Mouse (Mus musculus): Measurements from ENCODE around the gene Map3k20. TPM values are rescaled to one million over a fixed set of nuclear protein-coding genes. Genes with fewer than 3 reads are reported as not detected.

The Map3k20 gene
- total RNA-seq, 1 experiment: 20.3 TPM

DNA sequence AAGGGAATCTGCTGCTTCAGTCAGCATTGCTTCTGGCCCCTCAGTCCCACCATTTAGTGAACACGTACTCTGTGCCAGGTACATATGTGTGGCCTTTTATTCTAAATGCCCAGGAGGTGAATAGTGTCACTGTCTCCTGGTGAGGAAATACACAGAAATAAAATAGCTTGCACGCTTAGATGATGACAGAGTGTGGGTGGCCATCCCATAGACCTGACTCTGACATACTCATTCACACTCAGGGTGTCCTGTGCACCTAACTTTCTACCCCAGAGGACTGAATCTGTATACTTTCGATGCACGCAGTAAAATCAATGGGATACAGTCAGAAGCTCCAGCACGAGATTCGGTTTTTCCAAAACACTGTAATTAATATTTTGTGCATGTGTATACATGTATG is 18.0 kb upstream of the Map3k20 start:
- in situ Hi-C loops (cut with MboI; ENCODE audit: low sequenced_read_pairs in 2 of 2, unreplicated experiment in 2 of 2): no loop called here
- TF ChIP-seq ZC3H11A (IDR thresholded peaks at IDR 0.05; ENCODE audit: borderline replicate concordance, low read depth, low read length) (no peak), CHD2 (IDR thresholded peaks at IDR 0.05; ENCODE audit: low read depth, low read length) (no peak), MAFK (IDR thresholded peaks at IDR 0.05; ENCODE audit: insufficient read depth, low read depth, low read length) (no peak), ZNF384 (IDR thresholded peaks at IDR 0.05; ENCODE audit: low read depth, low read length) (no peak), HCFC1 (IDR thresholded peaks at IDR 0.05; ENCODE audit: borderline replicate concordance, insufficient read depth, low read length) (no peak)
- H3K4me1 ChIP-seq (ENCODE audit: control insufficient read depth in 2 of 2, insufficient read depth in 2 of 2, low read length in 2 of 2, poor library complexity in 1 of 2): no peaks in the 10 kb centered on the region
- no peak overlapping the region for H3K4me3 ChIP-seq (ENCODE audit: insufficient read depth in 1 of 2, low read depth in 1 of 2, low read length in 2 of 2, poor library complexity in 1 of 2, severe bottlenecking in 1 of 2)
- no peak overlapping the region for H3K27ac ChIP-seq (ENCODE audit: insufficient read depth, low read depth, low read length, poor library complexity, severe bottlenecking)
- DNase-seq (ENCODE audit: low read depth, low spot score): no peak
- no peak overlapping the region for H3K9ac ChIP-seq (ENCODE audit: insufficient read depth, low read depth, low read length, poor library complexity, severe bottlenecking)
- H3K9me3 ChIP-seq (ENCODE audit: control insufficient read depth, insufficient read depth, low read depth, low read length): no peaks in the 10 kb centered on the region
- H3K36me3 ChIP-seq (ENCODE audit: control insufficient read depth, insufficient read depth, low read length, poor library complexity, severe bottlenecking): no peaks in the 10 kb centered on the region

DNA sequence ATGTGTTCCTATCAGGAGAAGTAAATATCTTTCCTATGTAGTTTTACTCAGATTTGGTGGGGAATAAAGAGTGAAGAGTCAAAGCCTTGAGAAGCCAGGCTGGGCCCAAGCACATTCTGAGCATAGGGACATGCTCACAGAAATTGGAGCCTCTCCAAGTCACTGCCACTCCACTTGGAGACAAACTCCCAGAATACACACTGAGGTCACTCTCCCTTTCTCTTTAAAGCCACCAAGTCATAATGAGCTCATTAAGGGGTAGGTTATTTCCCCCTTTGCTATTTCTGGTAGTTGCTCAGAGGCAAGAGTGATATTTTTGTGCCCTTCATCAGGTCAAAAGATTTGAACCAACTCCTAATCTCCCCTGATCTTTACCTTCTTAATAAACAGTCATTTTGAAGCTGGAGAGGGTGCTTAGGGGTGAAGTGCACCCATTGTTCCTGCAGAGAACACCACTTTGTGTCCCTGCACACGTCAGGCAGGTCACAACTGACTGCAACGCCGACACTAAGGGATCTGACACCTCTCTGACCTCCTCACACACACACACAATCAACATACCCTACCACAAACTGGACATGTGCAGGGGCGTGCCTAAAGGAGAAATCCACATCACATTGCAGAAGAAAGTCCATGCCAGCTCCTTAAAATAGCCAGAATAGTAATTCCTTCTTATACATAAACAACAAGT is 15.6 kb upstream of the Map3k20 start:
- no peak overlapping the region for H3K4me3 ChIP-seq (ENCODE audit: insufficient read depth in 1 of 2, low read depth in 1 of 2, low read length in 2 of 2, poor library complexity in 1 of 2, severe bottlenecking in 1 of 2)
- no peak for TF ChIP-seq ZC3H11A (IDR thresholded peaks at IDR 0.05; ENCODE audit: borderline replicate concordance, low read depth, low read length)
- no peak for TF ChIP-seq CHD2 (IDR thresholded peaks at IDR 0.05; ENCODE audit: low read depth, low read length)
- TF ChIP-seq HCFC1 (IDR thresholded peaks at IDR 0.05; ENCODE audit: borderline replicate concordance, insufficient read depth, low read length): no peak
- no peak for TF ChIP-seq MAFK (IDR thresholded peaks at IDR 0.05; ENCODE audit: insufficient read depth, low read depth, low read length)
- TF ChIP-seq ZNF384 (IDR thresholded peaks at IDR 0.05; ENCODE audit: low read depth, low read length): no peak
- in situ Hi-C loops (cut with MboI; ENCODE audit: low sequenced_read_pairs in 2 of 2, unreplicated experiment in 2 of 2): no loop called here
- H3K9ac ChIP-seq (ENCODE audit: insufficient read depth, low read depth, low read length, poor library complexity, severe bottlenecking): no peak overlapping the region
- no peaks in the 10 kb centered on the region for H3K9me3 ChIP-seq (ENCODE audit: control insufficient read depth, insufficient read depth, low read depth, low read length)
- DNase-seq (ENCODE audit: low read depth, low spot score): no peak
- H3K27ac ChIP-seq (ENCODE audit: insufficient read depth, low read depth, low read length, poor library complexity, severe bottlenecking): no peak overlapping the region
- H3K4me1 ChIP-seq (ENCODE audit: control insufficient read depth in 2 of 2, insufficient read depth in 2 of 2, low read length in 2 of 2, poor library complexity in 1 of 2): no peaks in the 10 kb centered on the region
- no peaks in the 10 kb centered on the region for H3K36me3 ChIP-seq (ENCODE audit: control insufficient read depth, insufficient read depth, low read length, poor library complexity, severe bottlenecking)

DNA sequence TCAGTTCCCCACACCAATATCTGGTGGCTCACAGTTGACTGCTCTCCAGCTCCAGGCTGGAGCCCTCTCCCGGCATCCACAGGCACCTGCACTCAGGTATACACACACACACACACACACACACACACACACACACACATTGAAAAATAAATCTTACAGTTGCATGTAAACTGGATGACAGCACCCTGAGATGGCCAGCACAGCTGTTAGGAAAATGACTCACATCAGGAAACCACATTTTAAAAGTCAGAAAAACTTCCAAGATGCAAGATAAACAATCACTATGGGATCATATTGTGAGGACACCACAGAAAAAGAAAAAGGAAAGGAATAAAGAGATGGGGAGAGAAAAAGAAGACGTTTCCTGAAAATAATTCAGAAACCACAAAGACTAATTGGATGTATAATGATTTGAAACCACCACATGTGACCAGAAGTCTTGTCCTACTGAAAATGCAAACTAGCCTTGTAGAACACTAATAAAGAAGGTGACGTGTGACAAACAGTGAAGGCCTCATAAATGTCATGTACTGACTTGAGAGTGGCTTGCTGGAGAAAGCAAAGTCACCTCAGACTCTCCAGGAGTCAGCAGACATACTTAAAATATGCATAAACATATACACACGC is 7.1 kb upstream of the Map3k20 start:
- no peak overlapping the region for H3K4me3 ChIP-seq (ENCODE audit: insufficient read depth in 1 of 2, low read depth in 1 of 2, low read length in 2 of 2, poor library complexity in 1 of 2, severe bottlenecking in 1 of 2)
- no peaks in the 10 kb centered on the region for H3K9me3 ChIP-seq (ENCODE audit: control insufficient read depth, insufficient read depth, low read depth, low read length)
- DNase-seq (ENCODE audit: low read depth, low spot score): no peak
- no peaks in the 10 kb centered on the region for H3K4me1 ChIP-seq (ENCODE audit: control insufficient read depth in 2 of 2, insufficient read depth in 2 of 2, low read length in 2 of 2, poor library complexity in 1 of 2)
- TF ChIP-seq MAFK (IDR thresholded peaks at IDR 0.05; ENCODE audit: insufficient read depth, low read depth, low read length): no peak
- TF ChIP-seq CHD2 (IDR thresholded peaks at IDR 0.05; ENCODE audit: low read depth, low read length): no peak
- no peak for TF ChIP-seq ZC3H11A (IDR thresholded peaks at IDR 0.05; ENCODE audit: borderline replicate concordance, low read depth, low read length)
- TF ChIP-seq ZNF384 (IDR thresholded peaks at IDR 0.05; ENCODE audit: low read depth, low read length): no peak
- no peak for TF ChIP-seq HCFC1 (IDR thresholded peaks at IDR 0.05; ENCODE audit: borderline replicate concordance, insufficient read depth, low read length)
- in situ Hi-C loops (cut with MboI; ENCODE audit: low sequenced_read_pairs in 2 of 2, unreplicated experiment in 2 of 2): no loop called here
- no peaks in the 10 kb centered on the region for H3K36me3 ChIP-seq (ENCODE audit: control insufficient read depth, insufficient read depth, low read length, poor library complexity, severe bottlenecking)
- H3K9ac ChIP-seq (ENCODE audit: insufficient read depth, low read depth, low read length, poor library complexity, severe bottlenecking): no peak overlapping the region
- no peak overlapping the region for H3K27ac ChIP-seq (ENCODE audit: insufficient read depth, low read depth, low read length, poor library complexity, severe bottlenecking)

DNA sequence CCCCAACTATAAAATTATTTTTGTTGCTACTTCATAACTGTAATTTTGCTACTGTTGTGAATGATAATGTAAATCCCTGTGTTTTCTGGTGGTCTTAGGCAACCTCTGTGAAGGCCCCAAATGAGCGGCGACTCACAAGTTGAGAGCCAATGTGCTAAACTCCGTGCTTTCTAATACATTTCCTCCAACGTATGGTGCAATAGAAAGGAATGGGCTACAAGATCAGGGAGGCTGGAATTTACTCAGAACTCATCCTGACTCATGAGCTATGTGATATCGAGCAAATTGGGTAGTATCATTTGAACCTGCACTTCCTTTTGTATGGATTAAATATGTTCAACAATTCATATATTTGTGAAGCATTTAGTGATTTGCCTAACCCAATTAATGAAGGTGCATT is 4.9 kb upstream of the Map3k20 start:
- no peak overlapping the region for H3K9ac ChIP-seq (ENCODE audit: insufficient read depth, low read depth, low read length, poor library complexity, severe bottlenecking)
- in situ Hi-C loops (cut with MboI; ENCODE audit: low sequenced_read_pairs in 2 of 2, unreplicated experiment in 2 of 2): no loop called here
- DNase-seq (ENCODE audit: low read depth, low spot score): no peak
- H3K4me3 ChIP-seq (ENCODE audit: insufficient read depth in 1 of 2, low read depth in 1 of 2, low read length in 2 of 2, poor library complexity in 1 of 2, severe bottlenecking in 1 of 2): no peak overlapping the region
- no peaks in the 10 kb centered on the region for H3K9me3 ChIP-seq (ENCODE audit: control insufficient read depth, insufficient read depth, low read depth, low read length)
- TF ChIP-seq ZC3H11A (IDR thresholded peaks at IDR 0.05; ENCODE audit: borderline replicate concordance, low read depth, low read length): no peak
- TF ChIP-seq ZNF384 (IDR thresholded peaks at IDR 0.05; ENCODE audit: low read depth, low read length): no peak
- TF ChIP-seq CHD2 (IDR thresholded peaks at IDR 0.05; ENCODE audit: low read depth, low read length): no peak
- no peak for TF ChIP-seq HCFC1 (IDR thresholded peaks at IDR 0.05; ENCODE audit: borderline replicate concordance, insufficient read depth, low read length)
- TF ChIP-seq MAFK (IDR thresholded peaks at IDR 0.05; ENCODE audit: insufficient read depth, low read depth, low read length): no peak
- no peaks in the 10 kb centered on the region for H3K36me3 ChIP-seq (ENCODE audit: control insufficient read depth, insufficient read depth, low read length, poor library complexity, severe bottlenecking)
- H3K4me1 ChIP-seq (ENCODE audit: control insufficient read depth in 2 of 2, insufficient read depth in 2 of 2, low read length in 2 of 2, poor library complexity in 1 of 2): no peaks in the 10 kb centered on the region
- H3K27ac ChIP-seq (ENCODE audit: insufficient read depth, low read depth, low read length, poor library complexity, severe bottlenecking): no peak overlapping the region

Measured in ES-E14 (cell line).